Mouse (Mus musculus) MEL-GATA-1-ER (cell line): Measurements from ENCODE around the gene Osbpl10.
"Not testable (repeated sequence)": the region's sequence is repeated elsewhere in the genome, so short reads cannot be mapped to it uniquely, and the experiment has no call there.

ENCODE experiments used
- DNase-seq: peaks from one replicate; pipeline ENCODE4 v3.0.0-alpha.2; 2012; ENCODE audit warnings: low read depth; ENCODE audit errors: extremely low read depth

Gene Osbpl10

DNA sequence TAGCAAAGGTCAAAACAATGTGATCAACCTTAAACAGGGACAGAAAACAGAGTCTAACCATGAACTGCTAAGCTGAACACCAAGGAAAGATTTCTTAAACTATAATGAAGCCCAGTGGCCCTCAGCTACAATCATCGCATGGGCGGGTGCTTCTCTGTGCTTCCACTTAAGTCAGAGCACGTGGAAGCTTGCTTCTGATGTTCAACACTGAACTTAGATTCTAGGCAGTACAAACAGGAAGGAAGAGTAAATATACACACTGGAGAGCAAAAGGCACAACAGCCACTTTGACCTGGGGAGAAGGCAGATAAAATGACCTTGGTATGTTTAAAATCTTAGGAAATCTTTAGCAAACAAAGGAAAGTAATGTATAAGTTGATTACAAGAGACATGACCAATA lies 293.2 kb downstream of the Osbpl10 start:
- DNase-seq = no peak

DNA sequence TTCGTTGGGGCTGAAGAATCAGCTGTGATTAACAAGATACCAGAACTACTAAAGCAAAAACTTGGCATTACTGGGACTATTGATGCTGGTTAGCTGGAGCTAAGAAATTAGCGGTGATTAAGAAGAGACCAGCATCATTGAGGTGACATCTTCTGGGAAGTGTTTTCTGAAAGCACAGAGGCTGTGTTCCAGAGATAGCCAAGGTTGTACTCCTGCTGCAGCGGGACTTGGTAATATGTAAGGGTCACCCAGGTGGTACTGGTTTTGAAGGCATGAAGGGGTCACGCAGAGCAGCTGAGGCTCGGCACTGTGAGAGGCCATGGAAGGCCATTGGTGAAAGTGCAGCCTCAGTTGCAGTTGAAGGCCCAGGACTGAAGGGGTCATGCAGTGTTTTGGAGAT lies 294.1 kb downstream of the Osbpl10 start:
- DNase-seq = not testable (repeated sequence)

DNA sequence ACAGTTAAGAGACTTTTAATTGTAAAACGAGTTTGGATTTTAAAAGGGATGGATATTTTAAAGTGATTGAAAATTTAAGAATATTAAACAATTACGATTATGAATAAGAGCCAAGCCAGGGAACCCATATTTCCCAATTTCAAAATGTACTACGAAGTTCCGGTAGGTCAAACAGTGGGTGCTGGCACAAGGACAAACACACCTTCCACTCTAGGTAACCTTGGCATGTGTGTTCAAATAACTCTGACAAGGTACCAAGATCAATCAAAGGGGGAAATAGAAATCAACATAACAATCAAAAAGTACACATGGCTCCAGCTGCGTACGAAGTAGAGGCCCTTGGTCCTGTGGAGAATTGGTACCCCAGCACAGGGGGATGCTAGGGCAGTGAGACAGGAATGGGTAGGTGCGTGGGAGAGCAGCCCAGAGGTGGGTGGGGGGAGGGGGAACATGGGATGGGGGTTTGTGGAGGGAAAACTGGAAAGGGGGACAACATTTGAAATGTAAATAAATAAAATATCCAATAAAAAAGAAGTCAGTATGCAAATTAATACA lies 294.8 kb downstream of the Osbpl10 start:
- no peak for DNase-seq

DNA sequence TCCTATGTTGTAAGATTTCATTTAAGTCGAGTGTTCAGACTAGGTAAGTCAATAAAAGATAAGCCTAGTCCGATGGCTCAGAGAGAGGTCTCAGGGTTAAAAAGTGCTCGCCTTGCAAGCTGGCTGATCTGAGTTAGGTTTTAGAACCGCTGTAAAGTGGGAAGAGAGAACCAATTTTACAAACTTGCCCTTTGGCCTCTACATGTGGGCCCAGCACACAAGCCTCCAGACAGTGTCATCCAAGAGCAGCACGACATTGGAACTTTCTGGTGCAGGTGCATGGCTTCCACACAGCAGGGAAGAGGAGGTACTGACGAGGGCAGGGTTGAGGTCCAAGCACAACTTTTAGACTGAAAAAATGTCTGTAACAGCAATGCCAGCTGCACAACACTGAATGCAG lies 296.4 kb downstream of the Osbpl10 start:
- no peak for DNase-seq

DNA sequence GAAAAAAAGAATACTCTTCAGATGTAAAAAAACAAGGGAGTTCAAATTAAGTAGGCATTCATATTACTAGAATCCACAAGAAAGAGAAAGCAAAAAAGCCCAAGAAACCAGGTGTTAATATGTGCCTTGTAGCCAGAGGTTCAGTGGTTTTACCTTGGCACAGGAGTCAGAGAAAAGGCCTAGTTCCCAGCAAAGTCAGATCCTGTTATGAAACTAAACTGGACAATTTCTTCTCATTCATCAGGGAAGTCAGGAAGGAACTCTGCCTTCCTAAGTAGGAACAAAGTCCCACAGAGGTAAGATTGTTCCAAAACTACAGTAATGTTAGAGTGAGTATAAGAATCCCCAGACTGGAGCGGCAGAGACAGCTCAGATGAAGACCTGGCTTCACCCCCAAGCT lies 300.3 kb downstream of the Osbpl10 start:
- DNase-seq = no peak
